Mouse (Mus musculus): ENCODE results near the gene Selenbp1.
"Not testable (repeated sequence)": the region's sequence is repeated elsewhere in the genome, so short reads cannot be mapped to it uniquely, and the experiment has no call there.

The Selenbp1 gene

GRCm38 (mm10) chr3:94932279-94932678 lies 577 bp upstream of the Selenbp1 start:
- DNase-seq (ENCODE audit: low spot score in 2 of 2) = not testable (repeated sequence)

GRCm38 (mm10) chr3:94933604-94934003 lies 748 bp downstream of the Selenbp1 start:
- not testable (repeated sequence) for DNase-seq (ENCODE audit: low spot score in 2 of 2)

GRCm38 (mm10) chr3:94934564-94934963 lies 1.7 kb downstream of the Selenbp1 start:
- DNase-seq (ENCODE audit: low spot score in 2 of 2) = not testable (repeated sequence)

- not testable (repeated sequence) for DNase-seq (ENCODE audit: low spot score in 2 of 2)
These were observed 2.5 kb downstream of the Selenbp1 start for GRCm38 (mm10) chr3:94935332-94935731.

- peak in 1 of 2 experiments; percentile 59 for DNase-seq (ENCODE audit: low spot score in 2 of 2)
These were observed 3.3 kb downstream of the Selenbp1 start for GRCm38 (mm10) chr3:94936147-94936546.

GRCm38 (mm10) chr3:94937194-94937593 lies 4.3 kb downstream of the Selenbp1 start:
- not testable (repeated sequence) for DNase-seq (ENCODE audit: low spot score in 2 of 2)

GRCm38 (mm10) chr3:94940033-94940432 lies 7.2 kb downstream of the Selenbp1 start:
- DNase-seq (ENCODE audit: low spot score in 2 of 2) = not testable (repeated sequence)

GRCm38 (mm10) chr3:94942211-94942967 lies 9.5 kb downstream of the Selenbp1 start:
- DNase-seq (ENCODE audit: low spot score in 2 of 2) = peak; percentile 73 to 88

GRCm38 (mm10) chr3:94943706-94944105 lies 10.8 kb downstream of the Selenbp1 start:
- DNase-seq (ENCODE audit: low spot score in 2 of 2) = peak in 1 of 2 experiments; percentile 53

GRCm38 (mm10) chr3:94948066-94948614 lies 15.3 kb downstream of the Selenbp1 start:
- DNase-seq (ENCODE audit: low spot score in 2 of 2) = no peak

GRCm38 (mm10) chr3:94949645-94950044 lies 16.8 kb downstream of the Selenbp1 start:
- no peak for DNase-seq (ENCODE audit: low spot score in 2 of 2)

GRCm38 (mm10) chr3:94952806-94953205 lies 19.9 kb downstream of the Selenbp1 start:
- DNase-seq (ENCODE audit: low spot score in 2 of 2) = peak in 1 of 2 experiments; percentile 74

GRCm38 (mm10) chr3:94953384-94953763 lies 20.5 kb downstream of the Selenbp1 start:
- DNase-seq (ENCODE audit: low spot score in 2 of 2) = no peak

GRCm38 (mm10) chr3:94953764-94954616 lies 21.1 kb downstream of the Selenbp1 start, which contains the start of gene Rfx5:
Gene Rfx5, plus strand, starts transcription at chr3:94954075.
- peak; percentile 85 to 89 for DNase-seq (ENCODE audit: low spot score in 2 of 2)

GRCm38 (mm10) chr3:94958295-94958694 lies 25.4 kb downstream of the Selenbp1 start:
- no peak for DNase-seq (ENCODE audit: low spot score in 2 of 2)

GRCm38 (mm10) chr3:94959871-94960270 lies 27.0 kb downstream of the Selenbp1 start:
- DNase-seq (ENCODE audit: low spot score in 2 of 2) = no peak

- no peak for DNase-seq (ENCODE audit: low spot score in 2 of 2)
These were observed 27.5 kb downstream of the Selenbp1 start for GRCm38 (mm10) chr3:94960322-94960721.

- DNase-seq (ENCODE audit: low spot score in 2 of 2) = no peak
These were observed 32.1 kb downstream of the Selenbp1 start for GRCm38 (mm10) chr3:94964989-94965388.

- no peak for DNase-seq (ENCODE audit: low spot score in 2 of 2)
These were observed 33.0 kb downstream of the Selenbp1 start for GRCm38 (mm10) chr3:94965878-94966277.

GRCm38 (mm10) chr3:94972552-94972951 lies 39.7 kb downstream of the Selenbp1 start:
- no peak for DNase-seq (ENCODE audit: low spot score in 2 of 2)

- no peak for DNase-seq (ENCODE audit: low spot score in 2 of 2)
These were observed 40.8 kb downstream of the Selenbp1 start for GRCm38 (mm10) chr3:94973620-94974019.

- no peak for DNase-seq (ENCODE audit: low spot score in 2 of 2)
These were observed 41.2 kb downstream of the Selenbp1 start for GRCm38 (mm10) chr3:94974026-94974527.
